Mouse (Mus musculus) hindbrain, embryonic 16.5 days (tissue): ENCODE data around the gene Mmp24. TPM values are rescaled to one million over a fixed set of nuclear protein-coding genes. Genes with fewer than 3 reads are reported as not detected.
A peak's percentile ranks its signal among the peaks of the same experiment; 100 is the strongest.

Source experiments
- ATAC-seq: fragments of 200-750 bp; cut with Nextera tagmentation; 2 replicates; pipeline ENCODE4 v1.8.0; 2017; ENCODE audit warnings: moderate TSS enrichment, moderate library complexity
- H3K27ac ChIP-seq: fragments of 300-500 bp; sonication (generic); 2 replicates; pipeline ENCODE4 v1.5.1; 2014; ENCODE audit warnings: low read depth, mild to moderate bottlenecking, control low read depth, low read length, moderate library complexity
- H3K27me3 ChIP-seq: fragments of 300-500 bp; sonication (generic); replicated peaks from 2 replicates; pipeline ENCODE4 v1.6.1; 2014; ENCODE audit warnings: low read length; ENCODE audit not compliant: control insufficient read depth, insufficient read depth
- H3K36me3 ChIP-seq: fragments of 300-500 bp; sonication (generic); 2 replicates; pipeline ENCODE4 v1.6.1; 2014; ENCODE audit warnings: mild to moderate bottlenecking, low read length, moderate library complexity, mixed read lengths; ENCODE audit not compliant: control insufficient read depth, insufficient read depth
- H3K4me1 ChIP-seq: fragments of 300-500 bp; sonication (generic); 2 replicates; pipeline ENCODE4 v1.6.1; 2014; ENCODE audit warnings: low read depth, low read length; ENCODE audit not compliant: control insufficient read depth, insufficient read depth
- H3K4me2 ChIP-seq: fragments of 300-500 bp; sonication (generic); 2 replicates; pipeline ENCODE4 v1.6.1; 2014; ENCODE audit warnings: mild to moderate bottlenecking, low read length, control low read depth, moderate library complexity
- H3K4me3 ChIP-seq: fragments of 300-500 bp; sonication (generic); 2 replicates; pipeline ENCODE4 v1.5.1; 2014; ENCODE audit warnings: mild to moderate bottlenecking, low read length, control low read depth, moderate library complexity
- H3K9ac ChIP-seq: fragments of 300-500 bp; sonication (generic); 2 replicates; pipeline ENCODE4 v1.6.1; 2014; ENCODE audit warnings: low read depth, mild to moderate bottlenecking, control low read depth, low read length, moderate library complexity
- H3K9me3 ChIP-seq: fragments of 300-500 bp; sonication (generic); 2 replicates; pipeline ENCODE4 v1.6.1; 2014; ENCODE audit warnings: mild to moderate bottlenecking, low read length, moderate library complexity; ENCODE audit not compliant: control insufficient read depth
- WGBS: fragments of 180-500 bp; shearing (Covaris S2); extraction: QIAGEN DNeasy Blood & Tissue Kit; methylation state at CpG from one replicate; pipeline ENCODE4 v1.1.7; 2014; 5-methylcytosine and 5-hydroxymethylcytosine counted together
- polyA plus RNA-seq: library from polyadenylated mRNA; unstranded; fragments of >200 nt; fragmentation: Nextera tagmentation; extraction: Ambion mirVana; gene quantifications from 2 replicates; pipeline ENCODE4 v1.2.1, GENCODE M21; 2015

The Mmp24 gene
- polyA plus RNA-seq, 1 experiment from 2014 or later = 16.8 TPM

DNA sequence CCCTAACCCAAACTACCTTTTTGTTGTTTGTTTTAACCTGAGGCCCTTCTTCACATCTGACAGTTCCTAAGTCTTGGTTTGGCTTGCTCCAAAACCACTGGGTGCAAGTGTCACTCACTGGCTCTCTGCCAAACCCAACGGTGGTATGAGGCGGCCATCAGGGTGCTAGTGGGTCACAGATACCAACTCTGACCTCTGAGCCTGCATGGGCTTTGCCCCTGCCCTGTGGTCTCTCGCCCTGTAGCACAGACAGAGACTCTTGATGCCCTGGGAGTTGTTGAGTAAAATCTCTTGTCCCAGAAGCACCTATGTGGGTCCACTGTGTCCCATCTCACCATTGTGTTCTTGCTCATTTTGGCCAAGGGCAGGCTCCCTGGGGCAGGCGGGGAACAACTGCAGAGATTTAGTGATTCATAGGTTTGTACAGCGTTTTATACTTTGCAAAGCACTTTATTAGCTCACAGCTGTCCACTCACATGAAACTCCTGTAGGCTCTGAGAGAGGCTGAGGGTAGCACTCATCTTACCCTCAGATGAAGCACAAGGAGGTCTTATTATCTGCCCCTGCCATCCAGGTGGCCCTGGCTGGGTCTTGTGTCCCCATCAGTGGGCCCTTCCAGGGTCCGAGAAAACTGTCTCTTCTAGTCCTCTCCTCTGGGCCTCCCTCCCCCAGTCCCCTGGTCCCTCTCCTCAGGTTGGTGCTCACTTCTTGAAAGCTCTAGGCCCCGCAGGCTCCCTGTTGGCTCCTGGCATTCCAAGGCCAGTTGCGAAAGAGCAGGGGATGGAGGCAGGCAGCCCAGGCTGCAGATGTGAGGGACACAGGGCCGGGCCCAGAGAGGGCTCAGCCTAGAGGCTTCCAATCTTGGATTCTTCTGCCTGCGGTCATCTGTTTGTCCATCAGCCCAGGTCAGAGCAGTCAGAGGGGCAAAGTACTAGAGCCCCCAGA, 42.4 kb downstream of the Mmp24 start:
- no peaks in the 10 kb centered on the region for H3K9me3 ChIP-seq
- peak overlapping the region; percentile 80 for H3K9ac ChIP-seq
- H3K36me3 ChIP-seq = peaks cover 12% of the 10 kb centered on the region; the same call in 1 of the 2 replicates
- H3K4me1 ChIP-seq = peaks cover 12% of the 10 kb centered on the region
- H3K4me2 ChIP-seq = peak overlapping the region; percentile 93
- no peak for ATAC-seq
- peak overlapping the region; percentile 58 for H3K4me3 ChIP-seq
- 81% methylated on average over 10 of the region's 10 CpGs for WGBS
- H3K27me3 ChIP-seq = no peaks in the 10 kb centered on the region
- H3K27ac ChIP-seq = no peak overlapping the region

DNA sequence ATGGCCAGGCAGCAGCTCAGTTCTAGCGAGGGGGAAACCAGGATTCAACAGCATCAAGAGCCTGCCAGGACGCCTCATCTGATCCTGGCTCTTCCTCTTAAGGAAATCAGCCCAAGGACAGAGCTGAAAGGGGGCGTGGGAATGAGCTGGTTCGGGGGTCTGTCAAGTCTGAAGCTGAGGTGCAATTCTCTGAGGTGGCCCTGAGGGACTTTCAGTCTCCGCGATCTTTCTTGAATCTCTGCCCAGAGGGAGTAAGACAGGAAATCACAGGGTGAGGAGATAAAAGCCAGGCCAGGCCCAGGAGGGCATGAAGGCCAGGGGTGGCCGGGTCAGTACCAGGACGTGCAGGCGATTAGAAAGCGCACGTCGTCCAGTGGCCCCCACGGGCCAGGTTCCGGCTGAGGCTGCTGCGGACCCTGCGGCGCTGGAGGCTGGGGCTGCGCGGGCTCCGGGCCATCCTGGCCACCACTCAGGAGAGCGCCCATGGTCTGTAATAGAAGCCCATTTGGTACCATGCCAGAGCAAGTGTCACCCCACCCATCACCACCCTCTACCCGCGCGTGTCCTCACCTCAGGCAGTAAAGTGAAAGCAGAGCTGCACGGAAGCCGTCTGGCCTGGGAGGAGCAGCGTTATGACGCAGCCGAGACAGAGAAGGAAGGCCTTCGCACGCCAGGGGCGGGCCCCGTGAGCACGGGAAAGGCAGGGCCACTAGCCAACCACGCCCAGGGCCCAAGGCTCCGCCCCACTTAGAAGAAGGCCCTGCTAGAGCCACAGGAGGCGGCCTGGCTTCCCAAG, 43.7 kb downstream of the Mmp24 start:
- Histone ChIP-seq H3K9ac (peak overlapping the region; percentile 80), H3K4me2 (peak overlapping the region; percentile 93), H3K27me3 (no peaks in the 10 kb centered on the region), H3K4me3 (peak overlapping the region; percentile 58), H3K27ac (peak overlapping the region; percentile 86), H3K9me3 (no peaks in the 10 kb centered on the region), H3K36me3 (peaks cover 20% of the 10 kb centered on the region), H3K4me1 (peaks cover 12% of the 10 kb centered on the region)
- 2% methylated on average over 37 of the region's 37 CpGs for WGBS
- peak; percentile 93 for ATAC-seq

DNA sequence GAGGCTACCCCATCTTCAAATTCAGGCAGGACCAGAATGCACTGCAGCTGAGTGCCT, 44.1 kb downstream of the Mmp24 start, which contains the start of gene BC029722:
TSS of gene BC029722 (minus strand) at position 35 of the 57 bp plus-strand sequence.
- peaks cover 20% of the 10 kb centered on the region for H3K36me3 ChIP-seq
- H3K9ac ChIP-seq = peak within 1 kb of the TSS; percentile 80
- peaks cover 12% of the 10 kb centered on the region for H3K4me1 ChIP-seq
- H3K4me2 ChIP-seq = peak within 1 kb of the TSS; percentile 93
- H3K9me3 ChIP-seq = no peaks in the 10 kb centered on the region
- H3K27me3 ChIP-seq = no peaks in the 10 kb centered on the region
- peak within 1 kb of the TSS; percentile 58 for H3K4me3 ChIP-seq
- peak within 1 kb of the TSS; percentile 86 for H3K27ac ChIP-seq
- no peak for ATAC-seq

DNA sequence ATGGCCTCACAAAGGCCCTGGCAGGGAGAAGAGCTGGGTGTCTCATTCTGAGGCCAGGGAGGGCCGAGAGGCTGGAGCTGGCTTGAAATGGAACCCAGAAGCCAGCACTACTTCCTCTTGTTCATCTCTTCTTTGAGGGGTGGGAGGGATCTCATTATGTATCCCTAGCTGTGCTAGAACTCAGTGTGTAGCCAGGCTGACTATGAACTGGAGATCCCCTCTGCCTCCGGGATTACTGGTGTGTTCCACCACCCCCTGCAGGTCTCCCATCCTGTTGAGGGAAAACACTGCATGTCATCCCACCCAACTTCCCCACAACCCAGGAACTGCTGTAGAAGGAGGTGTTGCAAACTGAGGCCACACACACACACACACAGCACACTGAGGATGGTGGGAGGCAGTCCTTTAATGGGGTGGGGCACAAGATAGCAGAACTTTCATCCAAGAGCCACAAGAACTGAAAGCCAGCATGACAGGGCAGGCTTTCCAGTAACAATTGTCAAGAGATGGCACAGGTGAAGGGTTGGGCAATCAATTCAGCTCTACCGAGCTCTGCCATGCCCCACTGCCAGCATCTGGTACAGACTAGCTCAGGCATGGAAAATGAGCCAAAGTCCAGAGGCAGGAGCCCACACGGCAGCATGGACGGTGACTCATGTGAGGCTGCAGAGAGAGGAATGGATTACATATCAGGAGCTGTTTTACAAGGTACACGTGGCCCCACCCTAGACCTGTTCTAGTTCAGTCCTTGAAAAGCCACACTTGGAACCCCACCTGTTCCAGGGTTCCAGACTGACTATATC, 44.5 kb downstream of the Mmp24 start:
- no peak; the same call in 1 of the 2 replicates for ATAC-seq
- Histone ChIP-seq H3K9ac (peak overlapping the region; percentile 80), H3K4me1 (peaks cover 12% of the 10 kb centered on the region), H3K27me3 (no peaks in the 10 kb centered on the region), H3K4me3 (peak overlapping the region; percentile 58), H3K9me3 (no peaks in the 10 kb centered on the region), H3K4me2 (peak overlapping the region; percentile 93), H3K36me3 (peaks cover 18% of the 10 kb centered on the region), H3K27ac (peak overlapping the region; percentile 86)
- WGBS = 62% methylated on average over 6 of the region's 6 CpGs

DNA sequence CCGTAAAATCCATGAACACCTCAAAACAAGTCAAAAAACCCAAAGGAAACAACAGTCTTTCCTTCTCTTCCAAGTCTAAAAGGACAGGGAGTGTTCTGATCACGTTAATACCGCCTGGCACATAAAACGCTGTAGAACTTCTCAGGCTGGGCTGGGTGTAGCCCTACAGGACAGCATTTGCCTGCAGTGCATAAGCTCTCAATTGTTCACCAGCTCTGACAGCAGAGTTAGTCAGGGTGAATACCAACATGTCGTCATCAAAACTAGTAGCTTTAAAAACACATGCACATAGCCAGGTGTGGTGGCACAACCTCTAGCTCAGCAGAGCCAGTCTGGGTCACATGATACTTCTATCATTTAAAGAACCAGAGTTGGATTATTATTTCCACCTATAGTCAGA, 45.6 kb downstream of the Mmp24 start:
- no peak for ATAC-seq
- Histone ChIP-seq H3K27me3 (no peaks in the 10 kb centered on the region), H3K36me3 (peaks cover 16% of the 10 kb centered on the region), H3K4me2 (no peak overlapping the region), H3K27ac (no peak overlapping the region), H3K4me1 (peaks cover 19% of the 10 kb centered on the region), H3K4me3 (no peak overlapping the region), H3K9me3 (no peaks in the 10 kb centered on the region), H3K9ac (no peak overlapping the region)
- WGBS = 94% methylated on average over 5 of the region's 5 CpGs

DNA sequence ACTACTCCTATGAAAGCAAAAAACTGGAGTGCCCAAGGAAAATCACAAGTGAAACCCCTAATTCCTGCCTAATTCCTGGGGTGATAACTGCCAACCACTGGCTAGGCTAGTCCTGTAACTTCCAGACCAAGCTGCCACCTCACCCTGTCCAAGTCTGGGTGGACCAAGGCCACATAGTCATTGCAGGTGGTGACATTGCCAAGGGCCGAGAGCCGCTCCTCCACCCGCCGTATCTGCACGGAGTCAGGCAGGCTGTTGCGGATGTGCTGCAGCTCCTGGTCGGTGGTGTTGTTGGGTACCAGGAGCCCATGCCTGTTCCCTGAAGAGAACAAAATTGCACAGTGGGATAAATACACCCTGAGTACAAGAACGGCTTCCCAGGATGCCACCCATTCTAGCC, 48.6 kb downstream of the Mmp24 start:
- Histone ChIP-seq H3K36me3 (peaks cover 13% of the 10 kb centered on the region), H3K9ac (no peak overlapping the region), H3K4me2 (no peak overlapping the region), H3K4me1 (peaks cover 21% of the 10 kb centered on the region), H3K4me3 (no peak overlapping the region), H3K27ac (no peak overlapping the region), H3K9me3 (no peaks in the 10 kb centered on the region), H3K27me3 (no peaks in the 10 kb centered on the region)
- WGBS = 97% methylated on average over 8 of the region's 8 CpGs
- ATAC-seq = no peak

DNA sequence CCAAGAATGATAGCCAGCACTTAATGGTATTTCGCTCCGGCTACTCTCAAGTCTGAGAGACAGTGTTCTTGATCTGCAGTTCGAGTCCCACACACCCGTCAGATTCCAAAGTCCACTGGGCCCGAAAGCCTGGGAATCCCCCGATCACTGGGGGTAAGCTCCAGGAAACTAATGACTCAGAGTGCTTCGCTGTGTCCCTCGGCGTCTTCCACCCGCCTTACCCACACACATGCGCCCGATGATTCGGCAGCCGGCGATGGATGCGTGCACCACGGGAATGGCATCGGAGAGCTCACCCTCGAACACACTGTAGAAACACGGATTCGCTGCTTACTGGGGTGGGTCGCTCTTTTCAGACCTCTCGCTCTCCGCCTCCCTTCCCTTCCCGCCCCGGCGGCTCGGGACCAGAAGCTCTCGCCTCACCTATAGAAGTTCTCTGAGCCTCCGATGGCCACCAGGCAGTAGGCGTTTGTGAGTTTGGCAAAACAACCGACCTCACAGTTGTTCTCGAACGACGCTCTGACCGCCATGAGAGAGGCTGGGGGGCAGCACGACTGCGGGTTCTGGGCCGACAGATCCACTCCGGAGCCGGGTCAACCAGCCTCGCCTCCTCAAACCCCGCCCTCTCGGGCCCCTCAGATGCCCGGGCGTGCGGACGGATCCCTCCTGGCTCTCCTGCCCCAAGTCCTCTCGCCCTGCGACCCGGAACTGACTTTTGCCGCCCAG, 50.9 kb downstream of the Mmp24 start:
- 2% methylated on average over 52 of the region's 52 CpGs for WGBS
- Histone ChIP-seq H3K4me2 (peak overlapping the region; percentile 97), H3K9ac (peak overlapping the region; percentile 75), H3K4me1 (peaks cover 16% of the 10 kb centered on the region), H3K36me3 (peaks cover 13% of the 10 kb centered on the region), H3K27me3 (no peaks in the 10 kb centered on the region), H3K27ac (peak overlapping the region; percentile 80), H3K4me3 (peak overlapping the region; percentile 83), H3K9me3 (no peaks in the 10 kb centered on the region)
- no peak for ATAC-seq

DNA sequence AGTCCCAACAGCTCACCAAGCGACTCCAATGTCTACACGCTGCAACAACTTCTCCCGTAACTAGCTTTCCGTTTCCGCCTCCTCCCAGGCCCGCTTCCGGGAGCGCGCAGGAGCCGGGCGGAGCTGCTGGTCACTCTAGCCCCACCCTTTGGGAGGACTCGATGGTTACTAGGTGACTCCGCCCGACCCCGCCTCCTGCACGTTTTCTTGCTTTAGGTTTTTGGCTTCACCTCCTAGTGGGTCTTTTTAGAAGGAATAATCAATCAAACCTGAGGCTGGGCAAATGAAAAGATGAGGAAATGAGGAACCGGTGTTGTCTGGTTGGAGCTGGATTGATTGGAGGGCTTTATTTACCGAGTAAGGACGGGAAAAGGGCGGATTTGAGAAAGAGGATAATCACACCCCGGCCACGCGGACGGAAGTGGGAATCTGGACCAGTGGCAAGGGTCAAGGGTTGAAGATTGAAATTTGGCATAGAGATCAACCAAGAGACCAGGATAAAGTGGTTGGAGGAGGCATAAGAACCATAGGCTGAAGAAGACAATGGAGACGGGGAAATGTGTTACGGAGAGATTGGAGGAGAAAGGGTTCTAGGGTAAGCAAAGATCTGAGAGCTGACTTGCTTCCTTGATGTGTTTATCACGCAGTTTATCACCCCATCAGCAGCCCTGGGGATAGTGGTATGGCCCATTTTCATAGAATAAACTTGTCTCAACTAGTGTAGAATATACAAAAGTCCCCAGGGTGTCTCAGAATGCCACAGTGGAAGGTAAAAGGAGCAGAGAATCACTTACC, 51.7 kb downstream of the Mmp24 start, which contains the start of gene Eif6:
TSS of gene Eif6 (minus strand) at position 296 of the 795 bp plus-strand sequence.
- Histone ChIP-seq H3K4me1 (peaks cover 16% of the 10 kb centered on the region), H3K27ac (peak within 1 kb of the TSS; percentile 80), H3K36me3 (peaks cover 10% of the 10 kb centered on the region), H3K27me3 (no peaks in the 10 kb centered on the region), H3K4me2 (peak within 1 kb of the TSS; percentile 97), H3K9ac (peak within 1 kb of the TSS; percentile 75), H3K4me3 (peak within 1 kb of the TSS; percentile 83), H3K9me3 (no peaks in the 10 kb centered on the region)
- 2% methylated on average over 27 of the region's 27 CpGs for WGBS
- peak; percentile 95 for ATAC-seq
